In genomic region chr2:27552620-27553287, GRCm38 (mm10) we compare ENCODE assay signal across 8 mouse cellular contexts. TPM values are rescaled to one million over a fixed set of nuclear protein-coding genes. Genes with fewer than 3 reads are reported as not detected.
A peak's percentile ranks its signal among the peaks of the same experiment; 100 is the strongest.
DNase-seq lines count a peak whose midpoint lies in the region; ATAC-seq and TF ChIP-seq lines count a peak whose summit lies in the region.
"Had no signal": no experiment of that assay in that cellular context is flagged by ENCODE, and none has a peak within 500 bp of the region (broad histone marks: within the 10 kb centered on the region; RNA-seq: fewer than 3 reads in every experiment).

No protein-coding gene starts in this region.

- peak; percentile 58 for DNase-seq in 416B (ENCODE audit: low read depth)
- peak; percentile 49 to 74 for DNase-seq in cerebellum, adult 2 months
- peak; percentile 57 to 58 for DNase-seq in gastrocnemius, adult 8-10 months (ENCODE audit: low spot score in 2 of 2)
- DNase-seq in kidney, postnatal 14 days: peak; percentile 84
- DNase-seq in right cerebral cortex, postnatal 25 days: peak; percentile 68

- no peak for TF ChIP-seq POLR2A in cerebellum, adult 2 months (IDR thresholded peaks at IDR 0.05; ENCODE audit: borderline replicate concordance, insufficient read depth, low read length)

- H3K36me3 ChIP-seq in E14TG2a.4 (ENCODE audit: insufficient read depth, low read length): peaks cover 5% of the 10 kb centered on the region
- no peaks in the 10 kb centered on the region for H3K36me3 ChIP-seq in lung, embryonic 15.5 days

- no peak overlapping the region for H3K27ac ChIP-seq in cerebellum, adult 2 months (ENCODE audit: insufficient read depth, low read length)
- H3K27ac ChIP-seq in lung, embryonic 15.5 days: no peak overlapping the region
- H3K27ac ChIP-seq: macrophage had no signal

- peak; percentile 98 for TF ChIP-seq CTCF in E14TG2a.4 (conservative IDR thresholded peaks at IDR 0.05; ENCODE audit: low read length)
- peak; percentile 98 for TF ChIP-seq CTCF in cerebellum, adult 2 months (IDR thresholded peaks at IDR 0.05; ENCODE audit: borderline replicate concordance, insufficient read depth, low read depth, low read length)

- WGBS in cerebellum, adult 2 months: 6% methylated on average over 7 of the region's 7 CpGs
- WGBS in lung, embryonic 15.5 days: 17% methylated on average over 7 of the region's 7 CpGs

- peaks cover 17% of the 10 kb centered on the region for H3K4me1 ChIP-seq in E14TG2a.4 (replicated peaks; ENCODE audit: low read depth, low read length)
- no peaks in the 10 kb centered on the region for H3K4me1 ChIP-seq in cerebellum, adult 2 months (ENCODE audit: control insufficient read depth, insufficient read depth, low read length)
- H3K4me1 ChIP-seq in lung, embryonic 15.5 days: peaks cover 18% of the 10 kb centered on the region

- no peak overlapping the region for H3K9ac ChIP-seq in lung, embryonic 15.5 days

- ATAC-seq in lung, embryonic 15.5 days (ENCODE audit: borderline replicate concordance, extremely low read depth, low FRiP score, low TSS enrichment): peak; percentile 34; the same call in 1 of the 2 replicates

- no peaks in the 10 kb centered on the region for H3K27me3 ChIP-seq in E14TG2a.4 (ENCODE audit: insufficient read depth, low read length)
- H3K27me3 ChIP-seq in cerebellum, adult 2 months (ENCODE audit: control insufficient read depth, insufficient read depth, low read length): no peaks in the 10 kb centered on the region
- no peaks in the 10 kb centered on the region for H3K27me3 ChIP-seq in lung, embryonic 15.5 days

- peaks cover 13% of the 10 kb centered on the region for H3K9me3 ChIP-seq in E14TG2a.4 (ENCODE audit: low read length)
- H3K9me3 ChIP-seq in lung, embryonic 15.5 days: no peaks in the 10 kb centered on the region

- H3K4me2 ChIP-seq in lung, embryonic 15.5 days: no peak overlapping the region

- no peak overlapping the region for H3K4me3 ChIP-seq in E14TG2a.4 (replicated peaks; ENCODE audit: low read length)
- no peak overlapping the region for H3K4me3 ChIP-seq in cerebellum, adult 2 months (replicated peaks; ENCODE audit: insufficient read depth, low read depth, low read length)
- H3K4me3 ChIP-seq in lung, embryonic 15.5 days: no peak overlapping the region

RNA-seq across cellular contexts. Expression of gene Wdr5, which starts 37.8 kb away (rescaled TPM):
- polyA plus RNA-seq in cerebellum, adult 2 months (2012; rRNA removed): 30.6 and 32.7 TPM in 2 replicates
- total RNA-seq in gastrocnemius, adult 8-10 months (2022): 10 to 100 TPM; 15.4 to 19.7 (median 17.1) TPM
- 60.4 and 61.2 TPM in 2 replicates for polyA plus RNA-seq in lung, embryonic 15.5 days (2015; fragmentation: Nextera tagmentation; extraction: Ambion mirVana)

RNA-seq across cellular contexts. Expression of gene Brd3, which starts 45.3 kb away (rescaled TPM):
- polyA plus RNA-seq in cerebellum, adult 2 months (2012; rRNA removed): 28.6 TPM in 2 replicates
- total RNA-seq in gastrocnemius, adult 8-10 months (2022): 10 to 100 TPM; 19.4 to 29.0 (median 24.9) TPM
- polyA plus RNA-seq in lung, embryonic 15.5 days (2015; fragmentation: Nextera tagmentation; extraction: Ambion mirVana): 89.1 and 90.0 TPM in 2 replicates
